Mouse (Mus musculus) spleen, adult 12 weeks (tissue): ENCODE results near the gene Parn.

Source experiments
- DNase-seq: peaks from one replicate; pipeline ENCODE4 v3.0.0; 2022; ENCODE audit warnings: low spot score

Gene Parn

GRCm38 (mm10) chr16:13621745-13622507, 46.0 kb downstream of the Parn start:
- DNase-seq = no peak

GRCm38 (mm10) chr16:13620194-13620593, 47.8 kb downstream of the Parn start:
- no peak for DNase-seq

- no peak for DNase-seq
These were observed 52.7 kb downstream of the Parn start for GRCm38 (mm10) chr16:13615276-13615675.

GRCm38 (mm10) chr16:13612571-13612970, 55.4 kb downstream of the Parn start:
- DNase-seq = no peak

- no peak for DNase-seq
These were observed 55.9 kb downstream of the Parn start for GRCm38 (mm10) chr16:13612058-13612457.

GRCm38 (mm10) chr16:13611399-13611798, 56.6 kb downstream of the Parn start:
- no peak for DNase-seq

GRCm38 (mm10) chr16:13610951-13611381, 57.0 kb downstream of the Parn start:
- DNase-seq = no peak

GRCm38 (mm10) chr16:13608705-13609085, 59.3 kb downstream of the Parn start:
- DNase-seq = no peak

GRCm38 (mm10) chr16:13607987-13608704, 59.8 kb downstream of the Parn start:
- DNase-seq = no peak

- DNase-seq = no peak
These were observed 65.2 kb downstream of the Parn start for GRCm38 (mm10) chr16:13602779-13603178.

- no peak for DNase-seq
These were observed 78.9 kb downstream of the Parn start for GRCm38 (mm10) chr16:13589049-13589408.

GRCm38 (mm10) chr16:13588182-13589048, 79.6 kb downstream of the Parn start:
- DNase-seq = no peak

- DNase-seq = no peak
These were observed 82.7 kb downstream of the Parn start for GRCm38 (mm10) chr16:13585234-13585633.

- no peak for DNase-seq
These were observed 87.2 kb downstream of the Parn start for GRCm38 (mm10) chr16:13580784-13581183.

GRCm38 (mm10) chr16:13580016-13580415, 88.0 kb downstream of the Parn start:
- DNase-seq = no peak

GRCm38 (mm10) chr16:13575306-13575705, 92.7 kb downstream of the Parn start:
- DNase-seq = no peak

- DNase-seq = no peak
These were observed 99.7 kb downstream of the Parn start for GRCm38 (mm10) chr16:13568280-13568679.

GRCm38 (mm10) chr16:13567614-13568013, 100.4 kb downstream of the Parn start:
- no peak for DNase-seq

- DNase-seq = no peak
These were observed 101.6 kb downstream of the Parn start for GRCm38 (mm10) chr16:13566351-13566750.

GRCm38 (mm10) chr16:13565291-13565690, 102.7 kb downstream of the Parn start:
- no peak for DNase-seq

GRCm38 (mm10) chr16:13557784-13558183, 110.2 kb downstream of the Parn start:
- DNase-seq = no peak

GRCm38 (mm10) chr16:13556954-13557470, 111.0 kb downstream of the Parn start:
- no peak for DNase-seq
